Mouse (Mus musculus) neural tube, embryonic 14.5 days (tissue): ENCODE measurements at regions not wholly inside any gene's neighbourhood (a gene's known extent, or its start where the extent isn't known, plus 50 kb on each side); places are given as distances from the start of the nearest gene placed in this dataset.

Experiments used
- ATAC-seq: fragments of 200-750 bp; cut with Nextera tagmentation; 2 replicates; pipeline ENCODE4 v1.8.0; 2017; ENCODE audit warnings: low read depth, mild to moderate bottlenecking, moderate TSS enrichment, moderate library complexity
- H3K27ac ChIP-seq: fragments of 300-500 bp; sonication (generic); 2 replicates; pipeline ENCODE4 v1.5.1; 2014; ENCODE audit warnings: low read depth, mild to moderate bottlenecking, control low read depth, low read length, moderate library complexity, mixed read lengths
- H3K27me3 ChIP-seq: fragments of 300-500 bp; sonication (generic); 2 replicates; pipeline ENCODE4 v1.6.1; 2014; ENCODE audit warnings: low read length; ENCODE audit not compliant: control insufficient read depth, insufficient read depth
- H3K36me3 ChIP-seq: fragments of 300-500 bp; sonication (generic); 2 replicates; pipeline ENCODE4 v1.6.1; 2014; ENCODE audit warnings: low read length, mixed read lengths; ENCODE audit not compliant: control insufficient read depth, insufficient read depth
- H3K4me1 ChIP-seq: fragments of 300-500 bp; sonication (generic); 2 replicates; pipeline ENCODE4 v1.6.1; 2014; ENCODE audit warnings: low read length; ENCODE audit not compliant: control insufficient read depth, insufficient read depth
- H3K4me2 ChIP-seq: fragments of 300-500 bp; sonication (generic); 2 replicates; pipeline ENCODE4 v1.6.1; 2014; ENCODE audit warnings: mild to moderate bottlenecking, low read depth, low read length, control low read depth
- H3K4me3 ChIP-seq: fragments of 300-500 bp; sonication (generic); 2 replicates; pipeline ENCODE4 v1.5.1; 2014; ENCODE audit warnings: low read depth, low read length, control low read depth, mixed read lengths
- H3K9ac ChIP-seq: fragments of 300-500 bp; sonication (generic); replicated peaks from 2 replicates; pipeline ENCODE4 v1.6.1; 2014; ENCODE audit warnings: low read depth, mild to moderate bottlenecking, control low read depth, low read length, mixed read lengths
- H3K9me3 ChIP-seq: fragments of 300-500 bp; sonication (generic); 2 replicates; pipeline ENCODE4 v1.6.1; 2016; ENCODE audit warnings: low read length; ENCODE audit not compliant: control insufficient read depth
- WGBS: fragments of 180-500 bp; shearing (Covaris S2); extraction: QIAGEN DNeasy Blood & Tissue Kit; methylation state at CpG from one replicate; pipeline ENCODE4 v1.1.7; 2014; 5-methylcytosine and 5-hydroxymethylcytosine counted together

- no peak overlapping the region for H3K27ac ChIP-seq
- no peaks in the 10 kb centered on the region for H3K36me3 ChIP-seq
- H3K9ac ChIP-seq: no peak overlapping the region
- H3K4me3 ChIP-seq: no peak overlapping the region
- H3K27me3 ChIP-seq: no peaks in the 10 kb centered on the region
- no peaks in the 10 kb centered on the region for H3K9me3 ChIP-seq
- H3K4me1 ChIP-seq: peaks cover 18% of the 10 kb centered on the region
- ATAC-seq: no peak
- WGBS: 93% methylated on average over 1 of the region's 1 CpGs
- H3K4me2 ChIP-seq: no peak overlapping the region
Observed at GRCm38 (mm10) chr2:75419142-75419541, 239.9 kb upstream of the Hnrnpa3 start.

GRCm38 (mm10) chr2:75422798-75423685, 236.0 kb upstream of the Hnrnpa3 start:
- WGBS: 27% methylated on average over 20 of the region's 20 CpGs
- ATAC-seq: peak; percentile 60; the same call in 1 of the 2 replicates
- peak overlapping the region; percentile 25; the same call in 1 of the 2 replicates for H3K4me2 ChIP-seq

DNA sequence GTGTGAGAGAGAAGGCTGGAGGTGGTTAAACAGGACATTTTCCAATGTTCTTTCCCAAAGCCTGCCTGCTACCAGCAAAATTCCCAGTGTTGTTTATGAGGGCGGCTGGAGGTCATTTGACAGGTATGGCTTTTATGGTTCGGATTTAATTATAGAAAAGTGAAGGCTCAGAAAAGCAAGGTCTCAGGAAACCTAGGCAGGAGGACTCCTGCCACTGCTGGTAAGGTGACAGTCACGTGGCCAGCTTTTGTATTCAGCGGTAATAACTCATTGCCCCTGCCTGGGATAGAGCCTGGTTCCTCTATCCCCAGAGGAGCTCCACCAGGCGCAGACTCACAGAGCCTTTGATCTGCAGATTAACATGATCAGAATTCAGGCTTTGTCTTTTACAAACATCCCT, 235.2 kb upstream of the Hnrnpa3 start:
- Histone ChIP-seq H3K9me3 (no peaks in the 10 kb centered on the region), H3K4me1 (peaks cover 33% of the 10 kb centered on the region), H3K9ac (no peak overlapping the region), H3K36me3 (no peaks in the 10 kb centered on the region), H3K4me3 (no peak overlapping the region), H3K27me3 (no peaks in the 10 kb centered on the region), H3K27ac (peak overlapping the region; percentile 72), H3K4me2 (peak overlapping the region; percentile 25; the same call in 1 of the 2 replicates)
- 13% methylated on average over 5 of the region's 5 CpGs for WGBS
- peak; percentile 80 for ATAC-seq

More at GRCm38 (mm10) chr2:75422798-75423685, 236.0 kb upstream of the Hnrnpa3 start:
- Histone ChIP-seq H3K4me3 (no peak overlapping the region), H3K27me3 (no peaks in the 10 kb centered on the region), H3K36me3 (no peaks in the 10 kb centered on the region), H3K4me1 (peaks cover 33% of the 10 kb centered on the region), H3K9me3 (no peaks in the 10 kb centered on the region), H3K27ac (peak overlapping the region; percentile 72), H3K9ac (no peak overlapping the region)

GRCm38 (mm10) chr2:75424363-75424762, 234.7 kb upstream of the Hnrnpa3 start:
- 17% methylated on average over 7 of the region's 7 CpGs for WGBS
- Histone ChIP-seq H3K36me3 (no peaks in the 10 kb centered on the region), H3K9ac (no peak overlapping the region), H3K27ac (no peak overlapping the region; the same call in 1 of the 2 replicates), H3K4me3 (no peak overlapping the region), H3K4me1 (peaks cover 33% of the 10 kb centered on the region), H3K4me2 (peak overlapping the region; percentile 25; the same call in 1 of the 2 replicates), H3K27me3 (no peaks in the 10 kb centered on the region), H3K9me3 (no peaks in the 10 kb centered on the region)
- no peak for ATAC-seq

DNA sequence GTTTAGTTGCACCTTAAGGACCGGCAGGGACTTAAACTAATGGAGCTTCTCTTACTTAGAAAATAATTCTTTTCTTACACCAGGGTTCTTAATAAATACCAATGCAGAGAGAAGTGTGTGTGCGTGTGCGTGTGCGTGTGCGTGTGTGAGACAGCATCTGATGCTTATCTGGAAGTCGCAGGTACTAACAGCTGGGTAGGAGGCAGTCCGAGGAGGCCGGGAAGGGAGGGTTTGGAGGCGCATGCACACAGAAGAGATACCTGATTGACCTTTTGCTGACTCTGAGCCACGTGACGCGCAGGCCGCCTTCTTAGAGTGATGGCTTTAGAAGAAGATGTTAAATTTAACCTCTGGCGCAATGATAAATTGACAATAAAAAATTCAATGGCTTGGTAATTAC, 234.2 kb upstream of the Hnrnpa3 start:
- H3K9ac ChIP-seq: no peak overlapping the region
- H3K4me1 ChIP-seq: peaks cover 33% of the 10 kb centered on the region
- H3K9me3 ChIP-seq: no peaks in the 10 kb centered on the region
- no peak overlapping the region for H3K4me3 ChIP-seq
- ATAC-seq: 0 out of 2 replicates have a peak, but pooled peaks have one; percentile 47
- WGBS: 39% methylated on average over 14 of the region's 14 CpGs
- H3K27me3 ChIP-seq: no peaks in the 10 kb centered on the region
- H3K36me3 ChIP-seq: no peaks in the 10 kb centered on the region
- H3K4me2 ChIP-seq: peak overlapping the region; percentile 23; the same call in 1 of the 2 replicates
- H3K27ac ChIP-seq: peak overlapping the region; percentile 62

DNA sequence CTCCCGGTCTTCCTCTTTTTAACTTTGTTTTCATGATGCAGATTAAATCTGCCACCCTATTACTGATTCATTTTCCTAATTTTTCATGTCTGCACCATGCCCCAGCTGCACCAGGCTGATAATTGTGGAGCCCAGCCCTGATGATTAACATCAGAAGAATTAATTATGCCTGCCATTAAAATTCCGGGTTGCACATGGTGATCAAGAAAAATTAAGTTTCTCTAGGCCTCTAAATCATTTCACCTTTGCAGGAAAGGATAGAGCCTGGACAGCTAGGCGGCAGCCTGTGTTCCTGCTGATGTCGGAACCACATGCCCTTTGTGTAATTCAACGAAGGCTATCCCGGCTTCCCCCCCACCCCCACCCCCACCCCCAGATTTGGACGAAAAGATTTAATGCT, 233.7 kb upstream of the Hnrnpa3 start:
- peak; percentile 47; the same call in 1 of the 2 replicates for ATAC-seq
- no peaks in the 10 kb centered on the region for H3K36me3 ChIP-seq
- peaks cover 33% of the 10 kb centered on the region for H3K4me1 ChIP-seq
- 12% methylated on average over 7 of the region's 7 CpGs for WGBS
- H3K27me3 ChIP-seq: no peaks in the 10 kb centered on the region
- H3K9me3 ChIP-seq: no peaks in the 10 kb centered on the region
- peak overlapping the region; percentile 23; the same call in 1 of the 2 replicates for H3K4me2 ChIP-seq
- no peak overlapping the region for H3K9ac ChIP-seq
- H3K4me3 ChIP-seq: no peak overlapping the region
- peak overlapping the region; percentile 62 for H3K27ac ChIP-seq

DNA sequence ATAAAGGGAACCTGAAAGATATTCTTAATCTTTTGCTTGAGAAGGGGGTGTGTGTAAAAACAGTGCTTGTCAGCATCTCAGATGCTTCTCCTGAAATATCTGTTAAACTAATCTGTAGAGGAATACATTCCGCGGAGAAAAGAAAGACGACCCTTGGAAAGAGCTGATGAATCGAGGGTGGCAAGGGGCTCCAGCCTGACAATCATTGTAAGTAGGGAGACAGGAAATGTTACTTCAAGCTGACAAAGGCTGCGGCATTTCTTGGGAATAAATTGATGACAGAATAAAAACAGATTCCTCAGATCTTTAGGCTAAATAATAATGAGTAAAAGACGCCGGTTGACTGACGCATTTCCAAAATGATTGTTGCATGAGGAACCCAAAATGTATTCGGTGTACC, 233.3 kb upstream of the Hnrnpa3 start:
- 39% methylated on average over 9 of the region's 9 CpGs for WGBS
- H3K4me1 ChIP-seq: peaks cover 33% of the 10 kb centered on the region
- no peak overlapping the region for H3K4me2 ChIP-seq
- H3K9ac ChIP-seq: no peak overlapping the region
- peak overlapping the region; percentile 62 for H3K27ac ChIP-seq
- no peaks in the 10 kb centered on the region for H3K9me3 ChIP-seq
- no peak overlapping the region for H3K4me3 ChIP-seq
- no peak for ATAC-seq
- H3K36me3 ChIP-seq: no peaks in the 10 kb centered on the region
- no peaks in the 10 kb centered on the region for H3K27me3 ChIP-seq

DNA sequence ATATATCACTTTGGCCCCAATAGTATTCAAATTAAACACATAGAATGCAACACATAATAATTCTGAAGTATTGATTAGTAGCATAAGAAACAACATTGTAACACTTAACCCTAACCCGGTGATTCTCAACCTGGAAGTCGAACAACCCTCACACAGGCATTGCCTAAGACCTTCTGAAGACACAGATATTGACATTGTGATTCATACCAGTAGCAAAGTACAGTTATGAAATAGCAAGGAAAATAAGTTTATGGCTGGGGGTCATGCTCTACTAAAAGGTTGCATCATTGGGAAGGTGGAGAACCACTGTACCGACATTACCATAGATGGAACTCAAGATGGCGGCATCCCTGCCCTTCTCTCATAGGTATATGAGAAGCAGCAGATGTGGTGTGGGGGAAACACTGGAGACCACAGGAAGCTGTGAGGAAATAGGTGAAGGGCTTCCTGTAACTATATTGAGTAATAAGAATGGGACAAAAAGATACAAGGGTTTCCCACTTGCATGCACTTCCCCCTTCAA, 231.1 kb upstream of the Hnrnpa3 start:
- ATAC-seq: no peak
- H3K4me3 ChIP-seq: no peak overlapping the region
- H3K4me2 ChIP-seq: no peak overlapping the region
- H3K36me3 ChIP-seq: no peaks in the 10 kb centered on the region
- 98% methylated on average over 4 of the region's 4 CpGs for WGBS
- peaks cover 27% of the 10 kb centered on the region for H3K4me1 ChIP-seq
- H3K27ac ChIP-seq: no peak overlapping the region
- H3K9ac ChIP-seq: no peak overlapping the region
- no peaks in the 10 kb centered on the region for H3K27me3 ChIP-seq
- H3K9me3 ChIP-seq: no peaks in the 10 kb centered on the region
